Comparison of ENCODE assay signal across 9 mouse cellular contexts in the genomic region with DNA sequence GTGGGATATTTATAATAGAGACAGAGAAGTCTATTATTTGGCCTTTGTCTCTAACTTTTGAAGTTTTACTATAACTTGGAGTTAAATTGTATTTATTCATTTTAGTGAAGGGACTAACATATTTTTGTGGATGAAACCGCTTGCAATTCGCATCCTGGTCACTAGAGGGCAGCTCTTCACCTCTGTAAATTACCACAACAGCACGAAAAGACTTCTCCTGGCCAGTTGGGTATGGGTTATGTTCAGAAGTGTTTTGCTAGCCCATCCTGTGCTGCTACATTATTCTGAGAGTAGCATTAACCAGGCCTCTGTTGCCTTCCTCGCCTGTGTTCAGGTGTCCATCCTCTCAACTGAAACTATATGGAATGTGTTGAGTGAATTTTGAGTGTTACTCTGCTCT.
DNase-seq lines count a peak whose midpoint lies in the region; ATAC-seq and TF ChIP-seq lines count a peak whose summit lies in the region.
"Had no signal": no experiment of that assay in that cellular context is flagged by ENCODE, and none has a peak within 500 bp of the region (broad histone marks: within the 10 kb centered on the region; RNA-seq: fewer than 3 reads in every experiment).

No protein-coding gene starts in this region.

- H3K9ac ChIP-seq in lung, embryonic 14.5 days = no peak overlapping the region
- H3K9ac ChIP-seq: stomach, embryonic 15.5 days had no signal

- no peak overlapping the region for H3K27ac ChIP-seq in lung, embryonic 14.5 days (ENCODE audit: low read depth)
- H3K27ac ChIP-seq: stomach, embryonic 15.5 days had no signal

- no peaks in the 10 kb centered on the region for H3K36me3 ChIP-seq in lung, embryonic 14.5 days (ENCODE audit: insufficient read depth)
- H3K36me3 ChIP-seq: stomach, embryonic 15.5 days had no signal

- H3K4me1 ChIP-seq in lung, embryonic 14.5 days (ENCODE audit: insufficient read depth) = no peaks in the 10 kb centered on the region
- H3K4me1 ChIP-seq: stomach, embryonic 15.5 days had no signal

- no peak overlapping the region for H3K4me2 ChIP-seq in lung, embryonic 14.5 days
- H3K4me2 ChIP-seq: stomach, embryonic 15.5 days had no signal

- ATAC-seq in cerebellum, adult (ENCODE audit: insufficient number of reproducible peaks, low FRiP score, low TSS enrichment) = no peak
- peak; percentile 55; the same call in 1 of the 2 replicates for ATAC-seq in lung, embryonic 14.5 days (ENCODE audit: insufficient read depth)

- peak; percentile 87 for TF ChIP-seq CTCF in lung, embryonic 14.5 days (IDR thresholded peaks at IDR 0.05; ENCODE audit: low read depth)

- H3K9me3 ChIP-seq in lung, embryonic 14.5 days (ENCODE audit: low read depth, low read length) = no peaks in the 10 kb centered on the region
- H3K9me3 ChIP-seq: stomach, embryonic 15.5 days had no signal

- peak; percentile 36 for DNase-seq in cerebellum, adult 11 months
- DNase-seq in R1 (ENCODE audit: low read depth, low spot score) = peak; percentile 50
- peak; percentile 65 to 75 for DNase-seq in cerebellum, postnatal 36 days
- peak; percentile 37 to 73 for DNase-seq in frontal cortex, postnatal 14 days (ENCODE audit: low spot score in 2 of 2)
- peak; percentile 33 to 74 for DNase-seq in kidney, postnatal 36 days
- peak; percentile 89 for DNase-seq in lung, embryonic 14.5 days
- DNase-seq in right cerebral cortex, adult 18-20 months = peak; percentile 57

- H3K27me3 ChIP-seq in lung, embryonic 14.5 days (ENCODE audit: insufficient read depth, low read length) = no peaks in the 10 kb centered on the region
- H3K27me3 ChIP-seq: stomach, embryonic 15.5 days had no signal

- H3K4me3 ChIP-seq in lung, embryonic 14.5 days (ENCODE audit: low read depth, low read length) = no peak overlapping the region
- H3K4me3 ChIP-seq: stomach, embryonic 15.5 days had no signal

- 7% methylated on average over 4 of the region's 4 CpGs for WGBS in lung, embryonic 14.5 days

Comparison
In these comparisons a context has a peak if more than half of its experiments do, and no peak if none do; other contexts are left out.
1. DNase-seq: peak in every context shown above with its lines; median percentile 89 in lung, embryonic 14.5 days; 70 in cerebellum, postnatal 36 days; 57 in right cerebral cortex, adult 18-20 months; 55 in frontal cortex, postnatal 14 days; 54 in kidney, postnatal 36 days; 50 in R1; 36 in cerebellum, adult 11 months.